Mouse (Mus musculus): ENCODE measurements around the gene Igsf9b. TPM values are rescaled to one million over a fixed set of nuclear protein-coding genes. Genes with fewer than 3 reads are reported as not detected.

The Igsf9b gene
- total RNA-seq, 2 experiments from 2014 or later, result 15.9 to 19.4 TPM

DNA sequence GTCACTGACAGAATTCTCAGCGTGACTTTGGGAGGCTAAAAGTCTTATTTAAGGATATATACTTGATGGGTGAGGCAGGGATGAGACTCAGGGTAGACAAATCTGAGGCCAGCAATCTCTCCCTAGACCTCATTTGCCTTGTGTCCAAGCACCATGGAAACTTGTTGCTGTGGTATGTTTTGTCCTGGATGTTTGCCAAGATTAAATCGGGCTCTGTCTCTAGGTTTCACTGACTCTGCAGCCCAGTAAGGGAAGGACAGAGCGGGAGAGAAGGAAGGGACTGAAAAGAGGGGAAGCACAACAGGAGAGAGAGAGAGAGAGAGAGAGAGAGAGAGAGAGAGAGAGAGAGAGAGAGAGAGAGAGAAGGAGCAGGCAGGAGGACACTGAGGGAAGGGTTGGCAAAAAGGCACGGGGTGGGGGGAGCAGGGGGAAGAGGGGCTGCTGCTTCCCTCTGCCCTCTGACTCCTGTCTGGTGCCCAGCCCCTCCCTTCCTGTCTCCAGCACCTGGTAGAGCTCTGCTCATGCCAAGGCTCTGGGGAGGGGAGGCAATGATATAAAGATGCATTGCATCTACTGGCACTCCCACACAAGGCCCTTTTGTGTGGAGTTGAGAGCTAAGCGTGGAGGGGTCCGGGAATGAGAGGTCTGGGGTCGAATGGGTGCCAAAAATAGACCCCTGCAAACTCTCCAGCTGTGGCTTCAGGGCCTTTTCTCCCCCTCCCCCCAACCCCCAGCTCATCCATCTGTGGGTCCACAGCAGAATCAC lies 9.3 kb upstream of the Igsf9b start:
- peak; percentile 21 for DNase-seq

- DNase-seq, result no peak
Measured at GRCm38 (mm10) chr9:27294380-27294779, 4.6 kb upstream of the Igsf9b start.

DNA sequence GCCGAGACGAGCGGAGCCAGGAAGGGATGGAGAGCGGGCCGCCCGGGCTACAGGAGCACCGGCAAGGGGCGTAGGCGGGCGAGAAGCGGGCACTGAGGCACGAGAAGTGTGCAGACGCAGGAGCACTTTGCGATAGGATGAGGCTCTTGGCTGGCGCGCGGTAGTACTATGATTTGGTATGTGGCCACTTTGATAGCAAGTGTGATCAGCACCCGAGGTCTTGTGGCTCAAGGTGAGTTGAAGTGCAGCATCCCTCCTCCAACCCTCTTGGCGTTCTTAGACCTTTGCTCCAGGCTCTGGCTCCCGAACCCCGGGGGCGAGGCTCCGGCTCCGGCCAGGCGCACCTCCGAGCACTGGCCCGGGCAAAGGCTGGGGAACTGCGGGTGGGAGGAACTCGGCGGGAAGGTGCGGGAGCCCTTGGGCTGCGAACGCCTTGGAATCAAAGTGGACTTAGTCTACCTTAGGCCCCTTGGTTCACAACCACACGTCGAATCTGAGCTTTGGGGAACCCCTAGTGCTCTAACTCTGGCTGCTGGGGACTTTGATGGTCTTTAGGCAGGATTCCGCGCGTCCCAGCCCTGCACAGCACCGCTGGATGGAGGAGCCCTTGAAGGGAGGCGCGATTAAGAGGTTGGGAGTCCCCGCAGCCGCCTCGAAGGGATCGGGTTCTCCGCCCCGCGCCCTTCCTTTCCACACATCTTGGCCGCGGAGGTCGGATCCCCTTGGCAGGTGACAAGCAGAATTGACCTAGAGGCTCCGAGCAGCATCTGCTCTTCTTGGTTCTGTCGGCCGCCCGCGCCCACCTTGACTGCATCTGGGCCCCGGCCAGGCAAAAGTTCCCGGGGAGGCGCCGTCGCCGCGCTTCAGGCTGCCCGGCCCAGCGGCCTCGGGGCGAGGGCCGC lies 533 bp downstream of the Igsf9b start:
- no peak for DNase-seq

DNA sequence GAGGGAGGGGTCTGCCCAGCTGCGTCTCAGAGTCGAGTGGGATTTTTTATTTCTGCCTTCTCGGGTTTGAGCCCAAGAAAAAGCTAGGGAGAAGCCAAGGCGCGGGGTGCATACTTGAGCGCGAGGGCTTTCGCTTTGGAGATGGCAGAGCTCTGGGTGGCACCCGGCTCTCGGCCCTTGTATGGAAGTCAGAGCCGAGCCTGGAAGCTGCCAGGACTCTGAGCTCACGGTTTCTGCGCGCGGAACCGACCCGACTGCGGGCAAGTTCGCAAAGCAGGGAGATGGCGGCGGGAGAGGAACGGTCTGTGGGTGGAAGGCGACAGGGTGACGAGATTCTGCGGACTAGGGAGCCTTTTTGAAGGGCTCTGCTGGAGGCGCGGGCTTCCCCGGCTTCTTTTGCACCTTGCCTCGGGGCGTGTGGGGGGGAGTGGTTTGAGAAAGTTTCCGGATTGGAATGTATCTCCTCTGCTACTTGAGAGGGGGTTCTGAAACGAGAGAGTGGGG lies 1.2 kb downstream of the Igsf9b start:
- peak; percentile 33 for DNase-seq

DNA sequence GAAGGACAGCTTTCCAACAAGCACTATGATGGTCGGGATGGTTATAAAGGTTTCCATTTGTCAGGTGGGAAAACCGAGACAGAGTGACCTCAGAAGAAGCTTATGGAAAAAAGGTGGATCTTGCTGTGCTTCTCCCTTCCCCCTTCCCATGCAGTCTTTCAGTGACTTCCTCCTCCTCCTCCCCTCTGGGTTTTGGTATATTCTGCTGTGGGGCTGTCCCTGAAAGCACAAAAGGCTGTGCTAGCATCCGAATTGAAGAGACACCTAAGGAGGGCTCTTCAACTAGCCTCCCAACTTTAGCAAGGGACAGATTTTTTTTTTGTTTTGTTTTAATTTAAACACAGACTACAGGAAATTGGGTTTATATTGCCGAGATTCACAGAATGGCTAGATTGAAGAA lies 1.7 kb downstream of the Igsf9b start:
- DNase-seq, result no peak

DNA sequence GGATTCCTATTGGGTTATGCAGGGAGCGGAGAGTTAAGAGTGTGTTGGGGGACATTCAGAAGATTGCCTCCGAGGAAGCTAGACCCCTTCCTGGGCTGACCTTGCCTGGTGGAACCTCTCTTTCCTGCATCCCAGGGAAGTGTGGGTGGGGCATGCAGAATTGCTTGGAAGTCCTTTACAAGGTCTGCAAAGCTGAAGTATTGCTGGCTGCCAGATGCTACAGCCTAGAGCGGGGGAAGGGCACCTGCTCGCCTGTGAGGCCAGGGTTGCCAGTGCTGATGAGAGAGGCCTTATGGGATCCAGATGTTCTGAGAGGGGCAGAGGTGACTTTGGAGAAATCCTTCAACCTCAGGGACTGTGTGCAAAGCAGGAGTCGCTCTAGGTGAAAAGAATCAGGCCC lies 2.5 kb downstream of the Igsf9b start:
- DNase-seq, result no peak

- DNase-seq, result no peak
Measured at GRCm38 (mm10) chr9:27302291-27302690, 3.3 kb downstream of the Igsf9b start.

DNA sequence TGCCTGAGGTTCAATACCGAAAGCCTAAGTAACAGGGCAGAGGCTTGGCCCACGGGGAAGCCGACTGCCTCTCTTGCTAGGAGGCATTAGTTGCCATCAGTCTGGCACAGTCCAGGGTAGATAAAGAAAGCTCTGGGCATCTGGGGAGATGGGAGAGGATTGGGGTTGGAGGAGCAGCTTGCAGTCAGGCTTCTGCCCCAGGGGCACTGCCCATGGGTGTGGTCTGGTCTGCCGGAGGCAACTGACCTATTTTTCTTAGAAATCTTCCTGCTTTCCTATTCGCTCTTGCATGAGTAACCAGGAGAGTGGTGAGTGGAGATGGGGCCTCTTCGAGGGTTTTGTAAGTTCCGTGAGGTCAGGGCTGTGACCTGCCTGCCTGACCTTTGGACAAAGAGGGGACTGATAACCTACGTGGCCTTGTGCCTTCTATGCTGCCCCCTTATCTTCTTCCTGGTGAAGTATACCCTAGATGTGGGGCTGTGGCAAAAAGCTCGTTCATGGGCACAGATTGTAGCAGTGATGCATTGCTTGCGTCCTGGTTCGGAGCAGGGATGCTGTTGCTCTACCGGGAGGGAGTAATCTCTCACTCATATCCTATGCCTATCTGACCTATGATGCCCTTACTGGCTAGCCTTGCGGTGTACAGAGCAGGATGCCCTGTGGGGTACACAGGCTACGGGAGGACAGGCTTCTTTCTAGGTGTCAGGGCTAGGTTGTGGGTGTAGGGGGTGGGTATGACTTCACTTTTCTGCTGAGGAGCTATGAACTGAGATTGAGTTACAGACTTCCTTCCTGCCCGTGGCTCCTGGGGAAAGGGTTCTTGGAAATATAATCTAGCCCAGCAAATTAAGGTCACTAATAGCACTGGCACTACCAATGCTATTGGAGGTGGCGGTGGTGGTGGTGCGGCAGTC lies 4.8 kb downstream of the Igsf9b start:
- DNase-seq, result no peak

DNA sequence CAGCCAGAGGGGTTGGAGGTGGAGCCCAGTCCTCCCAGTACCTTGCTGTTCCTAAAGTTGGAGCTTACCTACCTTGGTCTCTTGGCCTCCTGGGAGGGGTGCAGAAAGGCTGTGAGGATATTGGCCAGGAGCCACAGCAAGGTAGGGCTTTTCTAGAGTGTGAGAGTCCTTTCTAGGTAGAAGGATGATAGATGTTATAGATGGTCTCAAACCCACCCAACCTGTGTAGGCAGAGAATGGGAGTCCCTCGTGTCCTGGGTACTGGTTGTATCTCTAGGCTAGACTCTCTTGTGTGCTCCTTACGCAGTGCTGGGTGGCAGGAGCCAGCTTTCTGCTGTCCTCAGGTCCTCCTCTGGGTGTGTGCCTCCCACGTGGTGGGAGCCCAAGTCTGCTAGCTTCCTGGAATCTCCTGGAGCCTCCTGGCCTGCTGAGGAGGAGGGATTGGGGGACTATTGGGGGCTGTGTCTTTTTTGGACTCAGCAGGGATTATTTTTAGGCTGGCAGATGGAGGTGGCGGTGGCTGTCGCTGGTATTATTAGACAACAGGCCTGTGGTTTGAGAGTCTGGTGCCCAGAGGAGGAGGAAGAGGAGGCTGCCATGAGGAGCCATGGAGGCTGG lies 5.6 kb downstream of the Igsf9b start:
- no peak for DNase-seq

- no peak for DNase-seq
Measured at GRCm38 (mm10) chr9:27305502-27305901, 6.5 kb downstream of the Igsf9b start.

- no peak for DNase-seq
Measured at GRCm38 (mm10) chr9:27306642-27307041, 7.6 kb downstream of the Igsf9b start.

- DNase-seq, result no peak
Measured at GRCm38 (mm10) chr9:27307265-27307664, 8.3 kb downstream of the Igsf9b start.

GRCm38 (mm10) chr9:27308045-27308444 lies 9.0 kb downstream of the Igsf9b start:
- DNase-seq, result peak; percentile 57

DNA sequence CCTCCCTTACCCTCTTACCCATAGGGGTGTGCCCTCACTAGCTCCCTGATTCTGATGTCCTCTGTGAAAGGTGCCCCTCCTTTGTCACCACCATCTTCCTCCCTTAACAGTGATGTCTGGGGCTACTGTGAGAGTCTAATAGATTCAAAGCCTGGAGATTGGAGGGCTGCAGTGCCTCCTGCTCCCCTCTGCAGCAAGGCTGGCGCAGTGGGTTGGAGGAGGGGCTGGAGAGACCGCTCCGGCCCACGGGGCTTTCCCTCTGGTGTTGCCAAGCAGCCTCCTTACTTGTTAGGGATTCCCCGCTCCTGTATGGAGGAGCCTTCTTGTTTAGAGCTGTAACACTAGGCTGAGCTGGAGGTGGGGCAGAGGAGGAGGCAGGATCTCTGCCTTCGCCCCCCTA lies 9.6 kb downstream of the Igsf9b start:
- no peak for DNase-seq

DNA sequence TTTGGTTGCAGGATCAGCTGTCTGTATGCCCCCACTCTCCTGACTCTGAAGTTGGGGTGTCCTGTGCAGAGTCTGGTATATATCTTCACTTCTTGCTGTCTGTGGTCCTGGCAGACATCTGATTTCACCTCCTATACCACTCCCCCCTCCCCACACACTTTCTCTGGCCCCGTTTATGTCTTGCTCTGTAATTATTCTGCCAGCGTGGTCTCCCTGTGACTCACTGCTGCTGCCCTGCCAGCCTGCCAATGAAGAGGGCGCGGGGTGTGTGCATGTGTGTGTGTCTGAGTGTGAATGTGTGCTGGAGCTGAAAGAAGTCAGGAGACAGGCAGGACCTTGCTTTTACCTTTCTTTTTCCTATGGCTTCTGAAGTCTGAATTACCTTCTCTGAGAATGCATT lies 11.0 kb downstream of the Igsf9b start:
- no peak for DNase-seq

DNA sequence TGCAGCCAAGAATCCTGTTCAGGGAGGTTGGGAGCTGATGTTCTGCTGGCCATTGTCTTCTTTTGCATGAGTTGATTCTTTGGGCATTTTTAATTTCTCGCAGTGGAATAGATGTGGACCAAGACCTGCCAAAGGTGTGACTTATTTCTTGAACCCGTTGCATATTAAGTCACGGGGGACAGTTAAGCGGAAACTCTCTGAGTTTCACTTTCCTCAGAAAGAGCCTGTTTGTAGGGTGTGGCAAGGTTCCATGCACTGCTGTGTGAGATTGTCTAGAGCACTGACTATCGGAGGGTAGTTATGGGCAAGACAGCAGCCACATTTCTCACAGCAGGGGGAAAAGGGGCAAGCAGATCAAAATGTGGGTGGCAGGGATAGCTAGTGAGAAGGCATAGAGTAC lies 14.4 kb downstream of the Igsf9b start:
- DNase-seq, result no peak

GRCm38 (mm10) chr9:27321267-27321666 lies 22.3 kb downstream of the Igsf9b start:
- DNase-seq, result no peak

GRCm38 (mm10) chr9:27322277-27322676 lies 23.3 kb downstream of the Igsf9b start:
- DNase-seq, result no peak

DNA sequence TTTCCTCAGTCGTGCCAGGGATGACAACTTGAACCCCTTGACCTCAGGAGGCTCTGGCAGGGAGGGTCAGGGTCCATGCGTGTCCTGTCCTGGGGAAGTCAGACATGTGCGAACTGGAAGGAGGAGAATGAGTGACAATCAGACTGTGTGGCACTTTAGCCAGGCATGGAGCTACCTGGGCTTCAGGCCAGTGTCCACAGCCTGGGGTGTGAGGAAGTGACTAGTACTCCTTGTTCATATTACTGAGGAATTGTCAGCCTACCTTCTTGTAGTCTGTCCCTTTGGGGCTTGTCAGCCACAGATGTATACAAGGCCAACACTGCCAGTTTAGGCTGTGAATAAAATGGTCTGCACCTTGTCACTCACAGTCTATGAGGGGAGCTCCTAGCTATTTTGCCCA lies 24.4 kb downstream of the Igsf9b start:
- no peak for DNase-seq

GRCm38 (mm10) chr9:27325920-27326319 lies 26.9 kb downstream of the Igsf9b start:
- peak; percentile 85 for DNase-seq

GRCm38 (mm10) chr9:27327558-27327957 lies 28.6 kb downstream of the Igsf9b start:
- DNase-seq, result no peak

GRCm38 (mm10) chr9:27330374-27330773 lies 31.4 kb downstream of the Igsf9b start:
- DNase-seq, result no peak
